Mouse (Mus musculus) liver, embryonic 13.5 days (tissue): ENCODE results near the gene Abcf2. TPM values are rescaled to one million over a fixed set of nuclear protein-coding genes. Genes with fewer than 3 reads are reported as not detected.

Experiments used
- ATAC-seq: fragments of 200-750 bp; cut with Nextera tagmentation; 2 replicates; pipeline ENCODE4 v1.8.0; 2017; ENCODE audit warnings: low read depth, mild to moderate bottlenecking, moderate number of reproducible peaks, moderate library complexity
- DNase-seq: peaks from one replicate; pipeline ENCODE4 v3.0.0; 2022
- H3K27ac ChIP-seq: fragments of 300-500 bp; sonication (generic); 2 replicates; pipeline ENCODE4 v1.5.1; 2015; ENCODE audit warnings: moderate library complexity, mild to moderate bottlenecking, inconsistent platforms
- H3K27me3 ChIP-seq: fragments of 300-500 bp; sonication (generic); 2 replicates; pipeline ENCODE4 v1.6.1; 2015; ENCODE audit warnings: mild to moderate bottlenecking, inconsistent platforms
- H3K36me3 ChIP-seq: fragments of 300-500 bp; sonication (generic); 2 replicates; pipeline ENCODE4 v1.6.1; 2015; ENCODE audit warnings: mild to moderate bottlenecking, inconsistent platforms
- H3K4me1 ChIP-seq: fragments of 300-500 bp; sonication (generic); replicated peaks from 2 replicates; pipeline ENCODE4 v1.6.1; 2015; ENCODE audit warnings: inconsistent platforms
- H3K4me2 ChIP-seq: fragments of 300-500 bp; sonication (generic); 2 replicates; pipeline ENCODE4 v1.6.1; 2015; ENCODE audit warnings: inconsistent platforms, mild to moderate bottlenecking, moderate library complexity
- H3K4me3 ChIP-seq: fragments of 300-500 bp; sonication (generic); replicated peaks from 2 replicates; pipeline ENCODE4 v1.5.1; 2015; ENCODE audit warnings: mild to moderate bottlenecking, inconsistent platforms
- H3K9ac ChIP-seq: fragments of 300-500 bp; sonication (generic); 2 replicates; pipeline ENCODE4 v1.6.1; 2015; ENCODE audit warnings: mild to moderate bottlenecking, inconsistent platforms
- H3K9me3 ChIP-seq: fragments of 300-500 bp; sonication (generic); replicated peaks from 2 replicates; pipeline ENCODE4 v1.6.1; 2016; ENCODE audit warnings: inconsistent platforms
- WGBS: fragments of 180-500 bp; shearing (Covaris S2); methylation state at CpG from one replicate; pipeline ENCODE4 v1.1.7; 2015; ENCODE audit not compliant: insufficient replicate concordance; 5-methylcytosine and 5-hydroxymethylcytosine counted together
- polyA plus RNA-seq: library from polyadenylated mRNA; unstranded; fragments of >200 nt; fragmentation: Nextera tagmentation; extraction: Ambion mirVana; gene quantifications from 2 replicates; pipeline ENCODE4 v1.2.1, GENCODE M21; 2015

The Abcf2 gene
- polyA plus RNA-seq, 1 experiment from 2014 or later, result 72.6 TPM

GRCm38 (mm10) chr5:24611366-24612301 is 34.4 kb upstream of the Abcf2 start:
- Histone ChIP-seq H3K27me3 (peaks cover 40% of the 10 kb centered on the region), H3K9ac (no peak overlapping the region), H3K4me1 (no peaks in the 10 kb centered on the region), H3K4me2 (no peak overlapping the region), H3K4me3 (no peak overlapping the region), H3K9me3 (no peaks in the 10 kb centered on the region), H3K36me3 (no peaks in the 10 kb centered on the region), H3K27ac (no peak overlapping the region)
- 53% methylated on average over 7 of the region's 7 CpGs for whole genome bisulfite sequencing
- ATAC-seq, result no peak
- no peak for DNase-seq

- Histone ChIP-seq H3K4me1 (peaks cover 12% of the 10 kb centered on the region), H3K9ac (no peak overlapping the region), H3K27me3 (peaks cover 63% of the 10 kb centered on the region), H3K36me3 (no peaks in the 10 kb centered on the region), H3K9me3 (no peaks in the 10 kb centered on the region), H3K4me2 (no peak overlapping the region), H3K27ac (no peak overlapping the region), H3K4me3 (no peak overlapping the region)
- WGBS, result 8% methylated on average over 5 of the region's 5 CpGs
- ATAC-seq, result no peak
- no peak for DNase-seq
Measured at GRCm38 (mm10) chr5:24609388-24609787, 32.1 kb upstream of the Abcf2 start.

GRCm38 (mm10) chr5:24605980-24606665 is 28.9 kb upstream of the Abcf2 start:
- no peak overlapping the region for H3K27ac ChIP-seq
- 46% methylated on average over 14 of the region's 14 CpGs for whole genome bisulfite sequencing
- DNase-seq, result no peak
- H3K27me3 ChIP-seq, result peaks cover 89% of the 10 kb centered on the region
- peaks cover 38% of the 10 kb centered on the region for H3K4me1 ChIP-seq
- H3K9me3 ChIP-seq, result no peaks in the 10 kb centered on the region
- H3K4me2 ChIP-seq, result no peak overlapping the region
- no peak for ATAC-seq
- no peaks in the 10 kb centered on the region for H3K36me3 ChIP-seq
- H3K4me3 ChIP-seq, result no peak overlapping the region
- H3K9ac ChIP-seq, result no peak overlapping the region

- peak overlapping the region; percentile 52 for H3K4me2 ChIP-seq
- ATAC-seq (no peak), DNase-seq (no peak)
- H3K27ac ChIP-seq, result no peak overlapping the region
- H3K4me1 ChIP-seq, result peaks cover 38% of the 10 kb centered on the region
- H3K9me3 ChIP-seq, result no peaks in the 10 kb centered on the region
- WGBS, result 28% methylated on average over 6 of the region's 6 CpGs
- peak overlapping the region; percentile 22; the same call in 1 of the 2 replicates for H3K9ac ChIP-seq
- peak overlapping the region; percentile 49 for H3K4me3 ChIP-seq
- peaks cover 96% of the 10 kb centered on the region for H3K27me3 ChIP-seq
- no peaks in the 10 kb centered on the region for H3K36me3 ChIP-seq
Measured at GRCm38 (mm10) chr5:24605321-24605979, 28.2 kb upstream of the Abcf2 start.

- Histone ChIP-seq H3K4me2 (peak overlapping the region; percentile 52), H3K27me3 (peaks cover 100% of the 10 kb centered on the region), H3K4me1 (peaks cover 38% of the 10 kb centered on the region), H3K27ac (peak overlapping the region; percentile 29; the same call in 1 of the 2 replicates), H3K9me3 (no peaks in the 10 kb centered on the region), H3K9ac (peak overlapping the region; percentile 38), H3K36me3 (no peaks in the 10 kb centered on the region), H3K4me3 (peak overlapping the region; percentile 49)
- ATAC-seq, result peak; percentile 48
- no peak for DNase-seq
- 2% methylated on average over 46 of the region's 46 CpGs for WGBS
Measured at GRCm38 (mm10) chr5:24604656-24605100, 27.4 kb upstream of the Abcf2 start.

- no peak for DNase-seq
- ATAC-seq, result no peak
- Histone ChIP-seq H3K9me3 (no peaks in the 10 kb centered on the region), H3K4me2 (peak overlapping the region; percentile 52), H3K36me3 (no peaks in the 10 kb centered on the region), H3K4me3 (peak overlapping the region; percentile 49), H3K27ac (peak overlapping the region; percentile 29; the same call in 1 of the 2 replicates), H3K4me1 (peaks cover 38% of the 10 kb centered on the region), H3K9ac (peak overlapping the region; percentile 38), H3K27me3 (peaks cover 100% of the 10 kb centered on the region)
- WGBS, result 28% methylated on average over 12 of the region's 12 CpGs
Measured at GRCm38 (mm10) chr5:24604080-24604655, 26.9 kb upstream of the Abcf2 start.

GRCm38 (mm10) chr5:24603431-24604010 is 26.3 kb upstream of the Abcf2 start:
- WGBS, result 51% methylated on average over 8 of the region's 8 CpGs
- Histone ChIP-seq H3K4me2 (0 out of 2 replicates have a peak overlapping the region, but pooled peaks have one; percentile 63), H3K9ac (no peak overlapping the region), H3K27me3 (peaks cover 100% of the 10 kb centered on the region), H3K4me3 (no peak overlapping the region), H3K36me3 (no peaks in the 10 kb centered on the region), H3K4me1 (peaks cover 44% of the 10 kb centered on the region), H3K27ac (no peak overlapping the region), H3K9me3 (no peaks in the 10 kb centered on the region)
- DNase-seq (no peak), ATAC-seq (no peak)

- Histone ChIP-seq H3K4me2 (peak overlapping the region; percentile 63), H3K36me3 (no peaks in the 10 kb centered on the region), H3K4me1 (peaks cover 49% of the 10 kb centered on the region), H3K4me3 (peak overlapping the region; percentile 49), H3K27me3 (peaks cover 100% of the 10 kb centered on the region), H3K9me3 (no peaks in the 10 kb centered on the region), H3K27ac (peak overlapping the region; percentile 63; the same call in 1 of the 2 replicates), H3K9ac (0 out of 2 replicates have a peak overlapping the region, but pooled peaks have one; percentile 50)
- no peak for DNase-seq
- 5% methylated on average over 16 of the region's 16 CpGs for WGBS
- ATAC-seq, result peak; percentile 43
Measured at GRCm38 (mm10) chr5:24602751-24603343, 25.6 kb upstream of the Abcf2 start.

GRCm38 (mm10) chr5:24601911-24602750 is 24.9 kb upstream of the Abcf2 start:
- Histone ChIP-seq H3K4me3 (peak overlapping the region; percentile 49), H3K4me2 (peak overlapping the region; percentile 63), H3K36me3 (no peaks in the 10 kb centered on the region), H3K9ac (peak overlapping the region; percentile 50), H3K9me3 (no peaks in the 10 kb centered on the region), H3K27me3 (peaks cover 97% of the 10 kb centered on the region), H3K27ac (peak overlapping the region; percentile 63), H3K4me1 (peaks cover 49% of the 10 kb centered on the region)
- WGBS, result under 1% methylated on average over 73 of the region's 73 CpGs
- no peak for ATAC-seq
- DNase-seq, result no peak
